ENCODE assay signal across 8 mouse cellular contexts in genomic region chr3:110142314-110143205, GRCm38 (mm10). TPM values are rescaled to one million over a fixed set of nuclear protein-coding genes. Genes with fewer than 3 reads are reported as not detected.
DNase-seq lines count a peak whose midpoint lies in the region; ATAC-seq and TF ChIP-seq lines count a peak whose summit lies in the region.

No protein-coding gene starts in this region.

- H3K4me3 ChIP-seq in layer of hippocampus, adult 2 months = peak overlapping the region; percentile 77
- peak overlapping the region; percentile 49 for H3K4me3 ChIP-seq in embryonic fibroblast, embryonic 13.5 days (ENCODE audit: insufficient read depth, low read length)
- peak overlapping the region; percentile 52 for H3K4me3 ChIP-seq in hindbrain, embryonic 16.5 days (ENCODE audit: low read length)
- H3K4me3 ChIP-seq in liver, embryonic 12.5 days = peak overlapping the region; percentile 51

- peak in 1 of 2 experiments; percentile 38 for DNase-seq in layer of hippocampus, adult 2 months (ENCODE audit: low spot score in 2 of 2)
- DNase-seq in layer of hippocampus, adult 9-10 months (ENCODE audit: low spot score) = no peak
- DNase-seq in brain, embryonic 14.5 days (ENCODE audit: low read depth) = peak; percentile 62
- peak; percentile 52 for DNase-seq in right cerebral cortex, adult 18-20 months
- no peak for DNase-seq in spleen, postnatal 10 days (ENCODE audit: low spot score in 2 of 2)

- no peaks in the 10 kb centered on the region for H3K27me3 ChIP-seq in hindbrain, embryonic 16.5 days (replicated peaks; ENCODE audit: control insufficient read depth, insufficient read depth, low read length)
- peaks cover 53% of the 10 kb centered on the region for H3K27me3 ChIP-seq in liver, embryonic 12.5 days (replicated peaks)

- no peaks in the 10 kb centered on the region; the same call in 1 of the 2 replicates for H3K4me1 ChIP-seq in embryonic fibroblast, embryonic 13.5 days (ENCODE audit: control insufficient read depth, insufficient read depth, low read length)
- no peaks in the 10 kb centered on the region for H3K4me1 ChIP-seq in hindbrain, embryonic 16.5 days (ENCODE audit: control insufficient read depth, insufficient read depth, low read depth, low read length)
- 0 out of 2 replicates have a peak, but pooled peaks cover 4% of the 10 kb centered on the region for H3K4me1 ChIP-seq in liver, embryonic 12.5 days

- no peak for TF ChIP-seq CTCF in layer of hippocampus, adult 2 months (conservative IDR thresholded peaks at IDR 0.05)
- TF ChIP-seq CTCF in brain, embryonic 14.5 days (IDR thresholded peaks at IDR 0.05; ENCODE audit: borderline replicate concordance, extremely low read depth, insufficient read depth, insufficient read length) = no peak
- no peak for TF ChIP-seq CTCF in embryonic fibroblast, embryonic 13.5 days (IDR thresholded peaks at IDR 0.05; ENCODE audit: borderline replicate concordance, insufficient read depth, low read length)

- WGBS in hindbrain, embryonic 16.5 days = under 1% methylated on average over 72 of the region's 77 CpGs
- WGBS in liver, embryonic 12.5 days (ENCODE audit: insufficient replicate concordance) = 1% methylated on average over 75 of the region's 77 CpGs

- no peak for TF ChIP-seq POLR2A in brain, embryonic 14.5 days (IDR thresholded peaks at IDR 0.05; ENCODE audit: borderline replicate concordance, extremely low read depth, insufficient read depth, insufficient read length, poor library complexity, severe bottlenecking)
- no peak for TF ChIP-seq POLR2A in embryonic fibroblast, embryonic 13.5 days (IDR thresholded peaks at IDR 0.05; ENCODE audit: low read depth, low read length)

- peak overlapping the region; percentile 68 for H3K9ac ChIP-seq in hindbrain, embryonic 16.5 days (ENCODE audit: low read depth, low read length)
- H3K9ac ChIP-seq in liver, embryonic 12.5 days = no peak overlapping the region

- peak overlapping the region; percentile 79 for H3K4me2 ChIP-seq in hindbrain, embryonic 16.5 days (ENCODE audit: low read length)
- peak overlapping the region; percentile 72 for H3K4me2 ChIP-seq in liver, embryonic 12.5 days

- H3K27ac ChIP-seq in layer of hippocampus, adult 2 months = peak overlapping the region; percentile 86
- no peak overlapping the region for H3K27ac ChIP-seq in embryonic fibroblast, embryonic 13.5 days (ENCODE audit: insufficient read depth, low read length)
- peak overlapping the region; percentile 77 for H3K27ac ChIP-seq in hindbrain, embryonic 16.5 days (ENCODE audit: low read depth, low read length)
- no peak overlapping the region for H3K27ac ChIP-seq in liver, embryonic 12.5 days

- no peaks in the 10 kb centered on the region for H3K9me3 ChIP-seq in hindbrain, embryonic 16.5 days (ENCODE audit: control insufficient read depth, low read length)
- no peaks in the 10 kb centered on the region for H3K9me3 ChIP-seq in liver, embryonic 12.5 days (replicated peaks)

- peak; percentile 79 for ATAC-seq in hindbrain, embryonic 16.5 days
- ATAC-seq in liver, embryonic 12.5 days = no peak; the same call in 1 of the 2 replicates

- H3K36me3 ChIP-seq in hindbrain, embryonic 16.5 days (ENCODE audit: control insufficient read depth, insufficient read depth, low read length) = no peaks in the 10 kb centered on the region
- no peaks in the 10 kb centered on the region for H3K36me3 ChIP-seq in liver, embryonic 12.5 days

RNA-seq across cellular contexts. Expression of gene Ntng1, which starts 1.3 kb away (rescaled TPM):
- 10 to 100 TPM; 35.8 to 39.8 TPM for total RNA-seq in layer of hippocampus, adult 2 months (2021)
- 17.5 and 31.1 TPM in 2 replicates for polyA plus RNA-seq in brain, embryonic 14.5 days (2012; rRNA removed)
- polyA plus RNA-seq in embryonic fibroblast, embryonic 13.5 days (2011; ENCODE audit: insufficient read length, low read depth, missing spikeins) = 0.53 and 1.3 TPM in 2 replicates
- 20.5 and 21.8 TPM in 2 replicates for polyA plus RNA-seq in hindbrain, embryonic 16.5 days (2015; fragmentation: Nextera tagmentation; extraction: Ambion mirVana)
- 0.20 and 0.61 TPM in 2 replicates for polyA plus RNA-seq in liver, embryonic 12.5 days (2016; fragmentation: Nextera tagmentation; extraction: Ambion mirVana)

Comparison
In these comparisons a context has a peak if more than half of its experiments do, and no peak if none do; other contexts are left out.
1. DNase-seq: peak in brain, embryonic 14.5 days (single experiment) and right cerebral cortex, adult 18-20 months (single experiment); none in layer of hippocampus, adult 9-10 months (single experiment) and spleen, postnatal 10 days (0 of 2).
2. H3K27ac ChIP-seq: peak in layer of hippocampus, adult 2 months (single experiment) and hindbrain, embryonic 16.5 days (single experiment); none in embryonic fibroblast, embryonic 13.5 days (single experiment) and liver, embryonic 12.5 days (single experiment).
3. Peak in every context shown above with its lines, with median percentiles within 50 percentile points of each other: H3K4me3 ChIP-seq.